Mouse (Mus musculus): ENCODE measurements around the gene Gm4788.
"Not testable (repeated sequence)": the region's sequence is repeated elsewhere in the genome, so short reads cannot be mapped to it uniquely, and the experiment has no call there.

- not testable (repeated sequence) for TF ChIP-seq EP300, CTCF (IDR thresholded peaks at IDR 0.05; ENCODE audit: low read depth)
Observed at GRCm38 (mm10) chr1:139716681-139717080, 64.4 kb downstream of the Gm4788 start.
